Mouse (Mus musculus) common myeloid progenitor, adult 5-6 weeks (primary cell): ENCODE measurements around the gene Ap2a1. TPM values are rescaled to one million over a fixed set of nuclear protein-coding genes. Genes with fewer than 3 reads are reported as not detected.

Experiments
- ATAC-seq: replicated peaks from 2 replicates; pipeline ENCODE4 v1.8.0; 2016; ENCODE audit warnings: low read depth, mild to moderate bottlenecking, moderate TSS enrichment, inconsistent platforms; ENCODE audit not compliant: poor library complexity, severe bottlenecking
- total RNA-seq: library from RNA; stranded (forward); fragments of 200-1000, 187-1606 nt; gene quantifications from 2 replicates; pipeline ENCODE4 v1.2.3, GENCODE M21; 2017

Ap2a1 gene
- total RNA-seq, 1 experiment from 2014 or later = 31.1 TPM

GRCm38 (mm10) chr7:44853065-44853464, 76.2 kb downstream of the Ap2a1 start:
- ATAC-seq = no peak

GRCm38 (mm10) chr7:44852259-44853027, 76.9 kb downstream of the Ap2a1 start:
- no peak for ATAC-seq

GRCm38 (mm10) chr7:44851625-44852234, 77.6 kb downstream of the Ap2a1 start:
- no peak for ATAC-seq

DNA sequence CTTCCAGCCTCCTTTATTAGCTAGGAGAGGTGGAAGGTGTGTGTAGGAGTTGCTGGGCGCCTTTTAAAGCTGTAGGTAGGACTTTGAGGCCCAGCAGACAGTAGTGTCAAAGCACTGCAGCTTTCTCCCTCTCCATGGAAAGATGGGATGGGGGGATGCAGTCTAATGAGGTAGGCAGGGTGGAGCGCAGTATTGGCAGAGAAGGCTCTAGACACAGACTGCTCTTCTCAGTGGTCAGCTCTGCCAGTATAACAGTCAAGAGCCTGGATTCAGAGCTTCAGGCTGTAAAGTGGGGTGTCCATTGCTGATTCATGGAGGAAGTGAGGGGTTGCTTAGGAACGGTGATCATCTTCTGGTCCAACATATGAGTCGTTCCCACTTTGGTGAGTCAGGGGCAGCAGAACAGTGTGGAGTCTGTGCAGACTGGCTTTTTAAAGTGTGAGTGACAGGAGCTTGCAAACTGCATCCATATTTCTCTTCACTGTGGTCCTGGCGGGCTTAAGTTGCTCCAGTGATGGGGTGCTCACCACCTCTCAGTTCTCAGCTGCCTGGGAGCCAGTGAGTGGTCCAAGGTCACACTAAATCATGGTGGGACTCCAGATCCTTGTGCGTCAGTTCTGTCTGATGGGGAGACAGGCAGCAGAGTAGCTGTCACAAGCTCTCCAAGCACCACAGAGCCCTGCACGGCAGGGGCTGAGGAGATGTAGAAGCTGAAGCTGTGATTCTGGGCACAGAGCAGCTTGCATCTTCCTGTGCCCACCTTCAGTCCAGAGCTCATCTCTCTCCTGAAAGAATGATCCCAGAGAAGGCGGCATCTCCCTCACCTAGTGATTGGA, 78.3 kb downstream of the Ap2a1 start:
- no peak for ATAC-seq

Other genes with a start within 250 kb of the Ap2a1 start
- not detected in 2 replicates for gene Izumo2, start 220.8 kb downstream of the Ap2a1 start, total RNA-seq
- 40.0 and 44.7 TPM in 2 replicates for gene Vrk3, start 181.1 kb downstream of the Ap2a1 start, total RNA-seq
- 2.0 and 3.0 TPM in 2 replicates for gene Zfp473, start 178.4 kb downstream of the Ap2a1 start, total RNA-seq
- gene Nup62, start 113.4 kb downstream of the Ap2a1 start, total RNA-seq = 130 and 136 TPM in 2 replicates
- gene Il4i1, start 113.1 kb downstream of the Ap2a1 start, total RNA-seq = 0.55 and 0.73 TPM in 2 replicates
- 2.1 and 2.7 TPM in 2 replicates for gene Atf5, start 112.8 kb downstream of the Ap2a1 start, total RNA-seq
- gene Akt1s1, start 80.5 kb downstream of the Ap2a1 start, total RNA-seq = 19.7 and 29.0 TPM in 2 replicates
- gene Tbc1d17, start 80.4 kb downstream of the Ap2a1 start, total RNA-seq = 21.0 and 32.4 TPM in 2 replicates
- 16.6 and 26.5 TPM in 2 replicates for gene Pnkp, start 72.4 kb downstream of the Ap2a1 start, total RNA-seq
- 31.7 and 39.4 TPM in 2 replicates for gene Ptov1, start 59.7 kb downstream of the Ap2a1 start, total RNA-seq
- gene Med25, start 36.8 kb downstream of the Ap2a1 start, total RNA-seq = 12.3 and 13.3 TPM in 2 replicates
- gene Fuz, start 33.4 kb downstream of the Ap2a1 start, total RNA-seq = 14.7 and 28.1 TPM in 2 replicates
- not detected in 2 replicates for gene Tsks, start 13.7 kb upstream of the Ap2a1 start, total RNA-seq
- gene Cpt1c, start 45.4 kb upstream of the Ap2a1 start, total RNA-seq = 0.23 and 1.2 TPM in 2 replicates
- 143 and 170 TPM in 2 replicates for gene Prmt1, start 57.1 kb upstream of the Ap2a1 start, total RNA-seq
- 92.9 and 129 TPM in 2 replicates for gene Irf3, start 68.2 kb upstream of the Ap2a1 start, total RNA-seq
- 29.5 and 33.8 TPM in 2 replicates for gene Bcl2l12, start 69.2 kb upstream of the Ap2a1 start, total RNA-seq
- gene Scaf1, start 86.9 kb upstream of the Ap2a1 start, total RNA-seq = 9.6 and 17.0 TPM in 2 replicates
- 1.1 TPM in 1 of 2 replicates, not detected in the other for gene Rras, start 88.5 kb upstream of the Ap2a1 start, total RNA-seq
- 2.2 and 7.5 TPM in 2 replicates for gene Prr12, start 123.4 kb upstream of the Ap2a1 start, total RNA-seq
- 66.0 and 71.2 TPM in 2 replicates for gene Nosip, start 132.9 kb upstream of the Ap2a1 start, total RNA-seq
- gene Prrg2, start 133.2 kb upstream of the Ap2a1 start, total RNA-seq = 3.4 and 3.8 TPM in 2 replicates
- 23.2 and 37.1 TPM in 2 replicates for gene Rcn3, start 162.7 kb upstream of the Ap2a1 start, total RNA-seq
- 4.0 and 4.7 TPM in 2 replicates for gene Fcgrt, start 174.4 kb upstream of the Ap2a1 start, total RNA-seq
- gene Rps11, start 194.9 kb upstream of the Ap2a1 start, total RNA-seq = 1,473 and 1,910 TPM in 2 replicates
- gene Rpl13a, start 199.3 kb upstream of the Ap2a1 start, total RNA-seq = 3,242 and 3,932 TPM in 2 replicates
- gene Gm45713, start 206.7 kb upstream of the Ap2a1 start, total RNA-seq = not detected in 2 replicates
- 5.8 and 13.0 TPM in 2 replicates for gene Flt3l, start 206.9 kb upstream of the Ap2a1 start, total RNA-seq
- gene Pih1d1, start 224.8 kb upstream of the Ap2a1 start, total RNA-seq = 35.2 and 59.8 TPM in 2 replicates
- gene Aldh16a1, start 225.1 kb upstream of the Ap2a1 start, total RNA-seq = 32.2 and 37.9 TPM in 2 replicates
- gene Slc17a7, start 234.5 kb upstream of the Ap2a1 start, total RNA-seq = not detected in 2 replicates